Mouse (Mus musculus): Measurements from ENCODE around the gene Cnnm4. TPM values are rescaled to one million over a fixed set of nuclear protein-coding genes. Genes with fewer than 3 reads are reported as not detected.

Cnnm4 gene
- total and polyA plus RNA-seq, 3 experiments: 7.8 to 8.5 TPM; not detected in 1

DNA sequence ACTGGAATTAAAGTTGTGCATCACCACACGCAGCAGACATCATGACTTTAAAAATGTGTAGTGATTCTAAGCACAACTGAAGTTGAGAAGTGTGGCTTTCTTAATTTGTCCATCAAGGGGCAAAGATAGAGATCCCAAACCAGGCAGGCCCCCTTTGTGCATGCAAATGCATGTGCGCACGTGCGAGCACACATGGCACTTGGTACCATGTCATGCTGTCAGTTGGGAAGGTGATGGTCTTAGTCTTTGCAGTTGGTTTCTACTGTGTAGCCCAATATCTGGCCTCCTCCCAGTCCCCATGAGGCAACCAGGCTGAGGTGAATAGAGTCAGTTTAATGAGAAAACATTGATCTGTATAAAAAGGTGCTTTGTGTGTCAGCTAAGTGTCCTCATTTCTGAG is 58.5 kb downstream of the Cnnm4 start:
- TF ChIP-seq MYB (IDR thresholded peaks at IDR 0.05; ENCODE audit: low read depth, low read length) (no peak), ZKSCAN1 (IDR thresholded peaks at IDR 0.05; ENCODE audit: low read depth, low read length) (no peak), TBP (IDR thresholded peaks at IDR 0.05; ENCODE audit: low read depth, low read length) (no peak), MAX (IDR thresholded peaks at IDR 0.05; ENCODE audit: low read length) (no peak), NRF1 (IDR thresholded peaks at IDR 0.05; ENCODE audit: insufficient read depth, low read depth, low read length, poor library complexity, severe bottlenecking) (no peak), NELFE (IDR thresholded peaks at IDR 0.05; ENCODE audit: low read depth, low read length) (no peak), ELF1 (IDR thresholded peaks at IDR 0.05; ENCODE audit: low read depth, low read length) (no peak), GABPA (IDR thresholded peaks at IDR 0.05; ENCODE audit: low read depth, low read length) (no peak), MXI1 (IDR thresholded peaks at IDR 0.05; ENCODE audit: low read depth, low read length) (no peak), MAZ (IDR thresholded peaks at IDR 0.05; ENCODE audit: low read depth, low read length) (no peak), E2F4 (IDR thresholded peaks at IDR 0.05; ENCODE audit: borderline replicate concordance, low read depth, low read length) (no peak)

DNA sequence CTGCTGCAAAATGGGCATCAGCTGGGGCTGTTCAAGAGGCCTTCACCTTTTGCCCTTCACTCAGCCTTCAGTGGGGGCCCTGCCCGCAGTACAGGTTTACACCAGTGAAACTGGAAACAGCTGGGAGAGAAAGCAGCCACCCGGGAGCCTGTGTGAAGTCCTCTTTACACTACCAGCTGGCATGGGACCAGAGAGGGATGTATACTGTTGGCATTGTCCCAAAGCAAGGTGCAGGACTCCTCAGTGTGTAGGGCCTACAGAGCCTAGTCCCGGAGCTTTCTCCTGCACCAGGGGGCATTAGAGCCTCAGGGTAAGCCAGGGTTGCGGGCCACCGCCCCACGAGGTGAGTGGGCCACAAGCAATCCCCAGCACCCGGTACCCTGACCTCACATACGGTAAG is 59.1 kb downstream of the Cnnm4 start:
- Histone ChIP-seq H3K4me3 (ENCODE audit: control insufficient read depth in 1 of 2, insufficient read depth in 1 of 2, low read depth in 2 of 2, low read length in 2 of 2) (no peak overlapping the region), H3K36me3 (ENCODE audit: control insufficient read depth in 1 of 2, insufficient read depth in 2 of 2, low read length in 2 of 2) (peaks cover 0 to 5% of the 10 kb centered on the region in 2 experiments; a peak in 2 of 4 replicates), H3K9me3 (replicated peaks; ENCODE audit: insufficient read depth, low read length) (no peaks in the 10 kb centered on the region), H3K9ac (ENCODE audit: control insufficient read depth, low read depth, low read length, poor library complexity, severe bottlenecking) (no peak overlapping the region), H3K4me1 (ENCODE audit: control insufficient read depth in 1 of 2, insufficient read depth in 2 of 2, low read length in 2 of 2) (peaks cover 0 to 7% of the 10 kb centered on the region in 2 experiments; a peak in 2 of 4 replicates), H3K79me2 (ENCODE audit: control insufficient read depth, insufficient read depth, low read length, poor library complexity) (no peaks in the 10 kb centered on the region), H3K27ac (ENCODE audit: control insufficient read depth, low read depth, low read length) (no peak overlapping the region), H3K27me3 (ENCODE audit: control insufficient read depth in 1 of 2, insufficient read depth in 2 of 2, low read length in 2 of 2) (no peaks in the 10 kb centered on the region)
- no peak for DNase-seq (ENCODE audit: low read depth, low spot score)
- TF ChIP-seq NRF1 (IDR thresholded peaks at IDR 0.05; ENCODE audit: insufficient read depth, low read depth, low read length, poor library complexity, severe bottlenecking) (no peak), POLR2AphosphoS2 (IDR thresholded peaks at IDR 0.05; ENCODE audit: low read length) (0 out of 2 replicates have a peak, but pooled peaks have one; percentile 20)

More for the DNA sequence above, 58.5 kb downstream of the Cnnm4 start:
- no peaks in the 10 kb centered on the region for H3K9me3 ChIP-seq (replicated peaks; ENCODE audit: insufficient read depth, low read length)
- no peak overlapping the region for H3K27ac ChIP-seq (ENCODE audit: control insufficient read depth, low read depth, low read length)
- peaks cover 0 to 7% of the 10 kb centered on the region in 2 experiments; a peak in 2 of 4 replicates for H3K4me1 ChIP-seq (ENCODE audit: control insufficient read depth in 1 of 2, insufficient read depth in 2 of 2, low read length in 2 of 2)
- no peak for DNase-seq (ENCODE audit: low read depth, low spot score)
- peaks cover 0 to 5% of the 10 kb centered on the region in 2 experiments; a peak in 2 of 4 replicates for H3K36me3 ChIP-seq (ENCODE audit: control insufficient read depth in 1 of 2, insufficient read depth in 2 of 2, low read length in 2 of 2)
- H3K9ac ChIP-seq (ENCODE audit: control insufficient read depth, low read depth, low read length, poor library complexity, severe bottlenecking): no peak overlapping the region
- H3K79me2 ChIP-seq (ENCODE audit: control insufficient read depth, insufficient read depth, low read length, poor library complexity): no peaks in the 10 kb centered on the region
- H3K27me3 ChIP-seq (ENCODE audit: control insufficient read depth in 1 of 2, insufficient read depth in 2 of 2, low read length in 2 of 2): no peaks in the 10 kb centered on the region
- H3K4me3 ChIP-seq (ENCODE audit: control insufficient read depth in 1 of 2, insufficient read depth in 1 of 2, low read depth in 2 of 2, low read length in 2 of 2): no peak overlapping the region

GRCm38 (mm10) chr1:36530962-36531361 is 59.5 kb downstream of the Cnnm4 start:
- no peaks in the 10 kb centered on the region for H3K79me2 ChIP-seq (ENCODE audit: control insufficient read depth, insufficient read depth, low read length, poor library complexity)
- H3K9ac ChIP-seq (ENCODE audit: control insufficient read depth, low read depth, low read length, poor library complexity, severe bottlenecking): no peak overlapping the region
- H3K27ac ChIP-seq (ENCODE audit: control insufficient read depth, low read depth, low read length): no peak overlapping the region
- H3K4me1 ChIP-seq (ENCODE audit: control insufficient read depth in 1 of 2, insufficient read depth in 2 of 2, low read length in 2 of 2): peaks cover 0 to 7% of the 10 kb centered on the region in 2 experiments; a peak in 2 of 4 replicates
- H3K4me3 ChIP-seq (ENCODE audit: control insufficient read depth in 1 of 2, insufficient read depth in 1 of 2, low read depth in 2 of 2, low read length in 2 of 2): no peak overlapping the region
- peaks cover 0 to 5% of the 10 kb centered on the region in 2 experiments; a peak in 2 of 4 replicates for H3K36me3 ChIP-seq (ENCODE audit: control insufficient read depth in 1 of 2, insufficient read depth in 2 of 2, low read length in 2 of 2)
- no peaks in the 10 kb centered on the region for H3K9me3 ChIP-seq (replicated peaks; ENCODE audit: insufficient read depth, low read length)
- DNase-seq (ENCODE audit: low read depth, low spot score): no peak
- TF ChIP-seq POLR2AphosphoS2 (IDR thresholded peaks at IDR 0.05; ENCODE audit: low read length): no peak
- no peak for TF ChIP-seq TCF12 (IDR thresholded peaks at IDR 0.05; ENCODE audit: low read depth, low read length)
- TF ChIP-seq ZKSCAN1 (IDR thresholded peaks at IDR 0.05; ENCODE audit: low read depth, low read length): no peak
- no peak for TF ChIP-seq RAD21 (IDR thresholded peaks at IDR 0.05; ENCODE audit: low read depth, low read length)
- no peak for TF ChIP-seq USF2 (IDR thresholded peaks at IDR 0.05; ENCODE audit: borderline replicate concordance in 1 of 2, insufficient read depth in 1 of 2, low read depth in 1 of 2, low read length in 2 of 2)
- TF ChIP-seq SMC3 (IDR thresholded peaks at IDR 0.05; ENCODE audit: low read depth, low read length): no peak
- no peak for TF ChIP-seq ZMIZ1 (IDR thresholded peaks at IDR 0.05; ENCODE audit: low read depth, low read length)
- no peak for TF ChIP-seq ZC3H11A (IDR thresholded peaks at IDR 0.05; ENCODE audit: low read depth, low read length)
- no peak for TF ChIP-seq MEF2A (IDR thresholded peaks at IDR 0.05; ENCODE audit: extremely low read depth, insufficient replicate concordance, low read depth, low read length, poor library complexity, severe bottlenecking)
- no peak for TF ChIP-seq CHD1 (IDR thresholded peaks at IDR 0.05; ENCODE audit: low read depth, low read length)
- TF ChIP-seq CHD2 (IDR thresholded peaks at IDR 0.05; ENCODE audit: low read length): no peak
- TF ChIP-seq NELFE (IDR thresholded peaks at IDR 0.05; ENCODE audit: low read depth, low read length): no peak
- TF ChIP-seq ELF1 (IDR thresholded peaks at IDR 0.05; ENCODE audit: low read depth, low read length): no peak
- no peak for TF ChIP-seq MXI1 (IDR thresholded peaks at IDR 0.05; ENCODE audit: low read depth, low read length)
- no peak for TF ChIP-seq TBP (IDR thresholded peaks at IDR 0.05; ENCODE audit: low read depth, low read length)
- TF ChIP-seq MAZ (IDR thresholded peaks at IDR 0.05; ENCODE audit: low read depth, low read length): no peak
- no peak for TF ChIP-seq USF1 (IDR thresholded peaks at IDR 0.05; ENCODE audit: low read depth, low read length)
- H3K27me3 ChIP-seq (ENCODE audit: control insufficient read depth in 1 of 2, insufficient read depth in 2 of 2, low read length in 2 of 2): no peaks in the 10 kb centered on the region
